Mouse (Mus musculus) heart, embryonic 14.5 days (tissue): ENCODE data around the gene Sirt6. TPM values are rescaled to one million over a fixed set of nuclear protein-coding genes. Genes with fewer than 3 reads are reported as not detected.

ENCODE experiments used
- ATAC-seq: fragments of 200-750 bp; cut with Nextera tagmentation; 2 replicates; pipeline ENCODE4 v1.8.0; 2017; ENCODE audit warnings: low read depth, moderate TSS enrichment; ENCODE audit not compliant: insufficient number of reproducible peaks, insufficient read depth, low FRiP score
- H3K27ac ChIP-seq, 2 experiments: fragments of 200-500 bp in 1 of 2; fragments of 300-500 bp in 1 of 2; sonication (generic) in 1 of 2; replicated peaks in 1 of 2; 2 replicates each; pipeline ENCODE4 v1.5.1; 2012 to 2014; ENCODE audit warnings: low read depth in 2 of 2, low read length in 2 of 2, control low read depth in 1 of 2, mild to moderate bottlenecking in 1 of 2, mixed read lengths in 1 of 2; ENCODE audit not compliant: control insufficient read depth in 1 of 2, insufficient read depth in 1 of 2
- H3K27me3 ChIP-seq: fragments of 300-500 bp; sonication (generic); 2 replicates; pipeline ENCODE4 v1.6.1; 2014; ENCODE audit warnings: mild to moderate bottlenecking, low read length, control low read depth; ENCODE audit not compliant: control insufficient read depth, insufficient read depth
- H3K36me3 ChIP-seq: fragments of 300-500 bp; sonication (generic); 2 replicates; pipeline ENCODE4 v1.6.1; 2014; ENCODE audit warnings: mild to moderate bottlenecking, control low read depth, low read length, mixed read lengths; ENCODE audit not compliant: control insufficient read depth, insufficient read depth
- H3K4me1 ChIP-seq, 2 experiments: fragments of 200-500 bp in 1 of 2; fragments of 300-500 bp in 1 of 2; sonication (generic) in 1 of 2; 2 replicates each; pipeline ENCODE4 v1.6.1; 2012 to 2014; ENCODE audit warnings: low read length in 2 of 2, control low read depth in 1 of 2, mixed read lengths in 1 of 2; ENCODE audit not compliant: control insufficient read depth in 2 of 2, insufficient read depth in 2 of 2
- H3K4me2 ChIP-seq: fragments of 300-500 bp; sonication (generic); 2 replicates; pipeline ENCODE4 v1.6.1; 2014; ENCODE audit warnings: mild to moderate bottlenecking, low read length
- H3K4me3 ChIP-seq, 2 experiments: fragments of 200-500 bp in 1 of 2; fragments of 300-500 bp in 1 of 2; sonication (generic) in 1 of 2; 2 replicates each; pipeline ENCODE4 v1.5.1; 2012 to 2014; ENCODE audit warnings: low read length in 2 of 2, mild to moderate bottlenecking in 2 of 2, control low read depth in 1 of 2, low read depth in 1 of 2, moderate library complexity in 1 of 2; ENCODE audit not compliant: control insufficient read depth in 1 of 2, insufficient read depth in 1 of 2
- H3K9ac ChIP-seq: fragments of 300-500 bp; sonication (generic); 2 replicates; pipeline ENCODE4 v1.6.1; 2014; ENCODE audit warnings: mild to moderate bottlenecking, low read length
- H3K9me3 ChIP-seq: fragments of 300-500 bp; sonication (generic); 2 replicates; pipeline ENCODE4 v1.6.1; 2016; ENCODE audit warnings: low read length, control low read depth; ENCODE audit not compliant: control insufficient read depth
- WGBS: fragments of 180-500 bp; shearing (Covaris S2); extraction: QIAGEN DNeasy Blood & Tissue Kit; methylation state at CpG from one replicate; pipeline ENCODE4 v1.1.7; 2014; 5-methylcytosine and 5-hydroxymethylcytosine counted together
- polyA plus RNA-seq: library from polyadenylated mRNA; unstranded; fragments of >200 nt; fragmentation: Nextera tagmentation; extraction: Ambion mirVana; gene quantifications from 2 replicates; pipeline ENCODE4 v1.2.1, GENCODE M21; 2014

The Sirt6 gene
- polyA plus RNA-seq, 1 experiment from 2014 or later: 23.9 TPM

DNA sequence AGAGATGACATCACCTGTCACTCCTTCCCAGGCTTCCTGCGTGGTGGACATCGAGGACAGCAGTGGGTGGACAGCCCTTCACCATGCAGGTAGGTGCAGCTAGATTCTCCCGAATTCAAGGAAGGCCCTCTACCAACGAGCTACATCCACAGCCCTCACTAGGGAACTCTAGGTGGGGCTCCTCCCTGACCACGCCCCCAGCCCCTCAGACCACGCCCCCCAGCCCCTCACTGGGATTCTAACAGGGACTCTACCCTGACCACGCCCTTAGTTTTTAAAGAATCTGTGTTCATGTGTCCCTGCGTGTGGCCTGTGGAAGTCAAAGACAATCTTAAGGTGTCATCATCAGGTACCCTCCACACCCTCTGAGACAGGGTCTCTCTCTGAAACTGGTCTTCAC lies 8.7 kb upstream of the Sirt6 start:
- H3K4me2 ChIP-seq: no peak overlapping the region
- H3K36me3 ChIP-seq: no peaks in the 10 kb centered on the region
- no peak overlapping the region for H3K4me3 ChIP-seq
- H3K9me3 ChIP-seq: no peaks in the 10 kb centered on the region
- peaks cover 0 to 8% of the 10 kb centered on the region in 2 experiments; a peak in 2 of 4 replicates for H3K4me1 ChIP-seq
- ATAC-seq: no peak
- WGBS: 15% methylated on average over 8 of the region's 8 CpGs
- no peak overlapping the region for H3K27ac ChIP-seq
- no peak overlapping the region for H3K9ac ChIP-seq
- no peaks in the 10 kb centered on the region for H3K27me3 ChIP-seq

DNA sequence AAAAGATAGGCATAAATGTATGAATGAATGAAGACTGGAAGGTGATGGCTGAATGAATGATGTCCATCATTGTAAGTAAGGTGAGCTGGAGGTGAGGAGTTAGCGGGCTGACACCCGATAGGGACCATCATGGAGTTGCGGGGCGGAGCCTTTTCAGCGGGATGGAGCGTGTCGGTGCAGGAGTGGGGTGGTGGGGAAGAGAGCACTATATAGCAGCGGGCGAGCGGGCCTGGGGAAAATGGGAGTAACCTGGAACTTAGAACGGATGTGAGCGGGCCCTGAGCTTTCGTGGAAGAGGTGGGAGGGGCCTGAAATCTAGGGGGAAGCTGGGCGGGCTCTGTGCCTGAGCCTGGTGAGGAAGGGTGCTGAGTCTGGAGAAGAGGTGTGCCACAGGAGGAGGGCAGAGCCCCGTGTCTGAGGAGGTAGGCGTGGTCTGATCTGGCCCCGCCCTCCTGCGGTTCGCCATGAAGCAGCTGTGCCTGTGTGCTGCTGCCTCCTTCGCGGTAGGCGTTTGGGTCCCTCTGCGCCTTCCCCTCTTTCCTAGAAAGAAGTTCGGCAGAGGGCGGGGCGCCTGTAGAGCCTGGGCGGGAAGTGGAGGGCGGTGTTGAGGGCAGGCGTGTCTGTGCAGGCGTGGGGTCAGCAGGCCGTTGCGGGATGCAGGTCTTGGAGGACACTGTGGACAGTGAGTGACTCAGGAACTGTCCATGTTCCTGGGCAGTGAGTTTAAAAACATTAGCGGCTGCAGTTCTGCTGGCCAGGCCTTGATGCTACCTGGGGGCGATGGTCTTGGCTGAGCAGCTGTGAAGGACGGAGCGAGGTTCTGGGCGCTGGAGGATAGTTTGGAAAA lies 5.9 kb upstream of the Sirt6 start:
- Histone ChIP-seq H3K27me3 (no peaks in the 10 kb centered on the region), H3K9me3 (no peaks in the 10 kb centered on the region), H3K4me3 (peak overlapping the region; percentile 37 to 67), H3K9ac (peak overlapping the region; percentile 54), H3K27ac (peak overlapping the region; percentile 37 to 65; a peak in 3 of 4 replicates), H3K4me2 (peak overlapping the region; percentile 66), H3K4me1 (peaks cover 0 to 8% of the 10 kb centered on the region in 2 experiments; a peak in 2 of 4 replicates), H3K36me3 (no peaks in the 10 kb centered on the region)
- peak; percentile 84 for ATAC-seq
- WGBS: 3% methylated on average over 34 of the region's 37 CpGs

DNA sequence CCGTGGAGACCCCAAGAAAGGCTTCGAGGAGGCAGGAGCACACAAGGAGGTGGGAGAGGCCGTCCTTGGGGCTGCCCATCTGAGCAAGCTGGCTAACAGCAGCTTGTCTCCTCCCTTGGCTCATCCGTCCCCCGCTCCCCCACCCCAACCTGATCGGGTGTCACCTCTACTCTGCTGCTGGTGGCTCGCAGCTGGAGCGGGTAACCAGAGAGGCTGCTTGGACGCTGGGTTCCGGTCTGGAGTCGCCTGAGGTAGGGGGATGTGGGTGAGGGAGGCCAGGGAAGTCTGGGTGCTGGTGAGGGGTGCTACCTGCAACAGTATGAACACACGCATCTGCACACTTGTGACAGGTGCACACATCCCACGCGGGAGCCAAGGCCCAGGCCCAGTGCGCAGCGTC lies 793 bp upstream of the Sirt6 start, which contains the start of gene Ankrd24:
Gene Ankrd24, plus strand, starts transcription at position 151 of the 400 bp plus-strand sequence.
- H3K4me2 ChIP-seq: peak within 1 kb of the TSS; percentile 79
- peak within 1 kb of the TSS; percentile 69 to 89 for H3K4me3 ChIP-seq
- H3K27ac ChIP-seq: peak within 1 kb of the TSS; percentile 90 to 94
- H3K36me3 ChIP-seq: peaks cover 25% of the 10 kb centered on the region
- no peaks in the 10 kb centered on the region for H3K27me3 ChIP-seq
- peaks cover 11 to 14% of the 10 kb centered on the region in 2 experiments for H3K4me1 ChIP-seq
- H3K9me3 ChIP-seq: no peaks in the 10 kb centered on the region
- 76% methylated on average over 15 of the region's 16 CpGs for WGBS
- ATAC-seq: no peak
- peak within 1 kb of the TSS; percentile 78 for H3K9ac ChIP-seq

DNA sequence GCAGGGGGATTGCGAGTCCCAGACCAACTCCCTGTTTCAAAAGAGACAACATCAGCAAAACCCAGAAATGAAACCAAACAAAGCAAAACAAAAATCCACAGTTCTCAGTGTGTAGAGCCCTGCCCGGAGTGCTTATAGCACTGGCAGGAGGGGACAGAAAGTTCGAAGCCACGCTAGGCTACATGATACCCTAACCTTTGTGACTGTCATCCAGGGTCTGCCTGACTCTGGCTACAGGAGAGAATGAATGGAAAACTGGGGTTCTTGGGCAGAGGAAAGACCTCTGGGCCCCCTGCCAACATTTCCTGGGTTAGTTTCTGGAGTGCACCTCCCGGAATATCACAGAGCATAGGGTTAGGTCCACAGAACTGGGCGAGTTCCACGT lies 231 bp upstream of the Sirt6 start:
- 52% methylated on average over 7 of the region's 7 CpGs for WGBS

DNA sequence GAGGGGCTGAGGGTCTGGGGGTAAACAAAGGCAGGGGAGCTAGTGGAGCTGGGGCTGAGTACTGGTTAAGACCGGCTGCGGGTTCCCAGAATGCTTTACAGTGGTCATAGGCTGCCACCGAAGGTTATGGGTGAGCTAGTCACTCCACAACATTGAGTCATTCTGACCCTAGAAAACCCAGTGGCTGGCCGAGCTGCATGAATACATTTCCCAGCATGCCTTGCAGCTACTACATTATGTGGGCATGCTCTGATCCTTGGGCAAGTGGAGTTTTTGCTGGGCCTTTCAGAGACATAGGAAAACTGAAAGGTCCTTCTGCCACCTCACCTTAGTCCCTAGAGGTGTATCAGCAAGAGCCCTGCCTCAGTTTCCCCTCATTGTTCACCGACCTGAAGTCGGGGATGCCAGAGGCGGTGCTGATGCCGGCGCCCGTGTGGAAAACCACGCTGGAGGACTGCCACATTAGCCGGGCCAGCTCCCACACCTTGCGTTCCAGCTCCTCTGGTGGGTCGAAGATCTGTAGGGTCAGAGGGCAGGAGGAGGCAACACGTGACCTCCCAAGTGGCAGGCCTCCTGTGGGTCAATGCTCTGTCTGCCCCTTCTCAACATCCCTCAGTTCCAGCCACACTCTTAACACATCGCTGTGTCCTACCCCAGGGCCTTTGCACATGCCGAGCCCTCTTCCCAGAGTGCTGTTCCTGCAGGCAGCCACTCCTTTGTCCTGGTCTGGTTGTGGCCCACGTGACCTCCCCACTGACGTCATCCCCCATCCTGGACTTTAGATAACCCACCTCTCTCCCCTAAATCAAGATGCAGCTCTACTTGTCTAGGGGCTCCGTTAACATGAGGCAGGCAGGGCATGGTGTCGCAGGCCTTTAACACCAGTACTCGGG lies 1.2 kb downstream of the Sirt6 start:
- ATAC-seq: no peak
- Histone ChIP-seq H3K9ac (peak overlapping the region; percentile 78), H3K4me3 (peak overlapping the region; percentile 69 to 89), H3K27ac (peak overlapping the region in 1 of 2 experiments; percentile 90; a peak in 3 of 4 replicates), H3K4me1 (peaks cover 11 to 14% of the 10 kb centered on the region in 2 experiments), H3K36me3 (peaks cover 43% of the 10 kb centered on the region), H3K4me2 (peak overlapping the region; percentile 79), H3K9me3 (no peaks in the 10 kb centered on the region), H3K27me3 (no peaks in the 10 kb centered on the region)
- 85% methylated on average over 22 of the region's 22 CpGs for WGBS

More for the DNA sequence above, 231 bp upstream of the Sirt6 start:
- peak overlapping the region; percentile 69 to 89 for H3K4me3 ChIP-seq
- ATAC-seq: 0 out of 2 replicates have a peak, but pooled peaks have one; percentile 28
- no peaks in the 10 kb centered on the region for H3K9me3 ChIP-seq
- peak overlapping the region; percentile 78 for H3K9ac ChIP-seq
- peak overlapping the region; percentile 90 to 94 for H3K27ac ChIP-seq
- peaks cover 11 to 14% of the 10 kb centered on the region in 2 experiments for H3K4me1 ChIP-seq
- peak overlapping the region; percentile 79 for H3K4me2 ChIP-seq
- H3K27me3 ChIP-seq: no peaks in the 10 kb centered on the region
- H3K36me3 ChIP-seq: peaks cover 28% of the 10 kb centered on the region

DNA sequence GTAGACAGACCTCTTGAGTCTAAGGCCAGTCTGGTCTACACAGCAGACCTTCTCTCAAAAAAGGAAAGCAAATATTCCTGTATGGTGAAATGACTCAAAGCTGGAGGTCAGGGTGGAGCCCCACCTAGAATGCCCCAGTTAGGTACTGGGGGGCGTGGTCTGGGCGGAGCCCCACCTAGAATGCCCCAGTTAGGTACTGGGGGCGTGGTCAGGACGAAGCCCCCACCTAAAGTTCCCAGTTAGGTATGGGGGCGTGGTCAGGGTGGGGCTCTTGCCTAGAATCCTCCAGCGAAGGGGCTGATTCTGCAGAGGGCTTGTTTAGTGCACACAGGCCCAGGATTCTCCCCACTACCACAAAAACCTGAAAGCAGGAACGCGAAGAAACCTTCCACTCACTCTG lies 4.2 kb downstream of the Sirt6 start:
- Histone ChIP-seq H3K4me3 (no peak overlapping the region), H3K9ac (no peak overlapping the region), H3K4me1 (peaks cover 11 to 14% of the 10 kb centered on the region in 2 experiments), H3K36me3 (peaks cover 49% of the 10 kb centered on the region), H3K27me3 (no peaks in the 10 kb centered on the region), H3K27ac (no peak overlapping the region), H3K4me2 (no peak overlapping the region), H3K9me3 (no peaks in the 10 kb centered on the region)
- ATAC-seq: no peak
- 55% methylated on average over 8 of the region's 8 CpGs for WGBS

DNA sequence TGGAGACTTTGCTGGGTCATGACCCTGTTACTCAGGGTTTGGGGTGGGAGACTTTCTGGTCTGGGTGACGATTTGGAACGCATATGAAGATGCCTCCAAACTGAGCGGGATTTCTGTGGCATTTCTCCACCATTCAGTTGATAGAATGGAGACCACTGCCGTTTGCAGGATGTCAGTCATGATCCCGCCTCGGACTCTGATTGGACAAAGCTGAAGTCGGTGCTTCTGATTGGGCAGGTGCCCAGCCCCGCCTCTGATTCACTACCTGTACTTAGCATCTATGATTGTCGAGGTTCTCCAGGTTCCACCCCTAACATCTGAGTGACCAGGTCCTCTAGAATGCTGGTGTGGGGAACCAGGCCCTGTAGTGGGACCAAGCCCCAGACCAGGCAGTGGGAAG lies 6.8 kb downstream of the Sirt6 start:
- Histone ChIP-seq H3K9ac (no peak overlapping the region), H3K4me1 (no peaks in the 10 kb centered on the region), H3K9me3 (no peaks in the 10 kb centered on the region), H3K27ac (no peak overlapping the region), H3K36me3 (peaks cover 48% of the 10 kb centered on the region), H3K4me2 (no peak overlapping the region), H3K27me3 (no peaks in the 10 kb centered on the region), H3K4me3 (no peak overlapping the region)
- no peak for ATAC-seq
- WGBS: 49% methylated on average over 9 of the region's 9 CpGs
